Mouse (Mus musculus): Measurements from ENCODE around the gene Msi2. TPM values are rescaled to one million over a fixed set of nuclear protein-coding genes. Genes with fewer than 3 reads are reported as not detected.

The Msi2 gene
- total and polyA plus RNA-seq, 2 experiments, result 6.4 to 10.8 TPM

DNA sequence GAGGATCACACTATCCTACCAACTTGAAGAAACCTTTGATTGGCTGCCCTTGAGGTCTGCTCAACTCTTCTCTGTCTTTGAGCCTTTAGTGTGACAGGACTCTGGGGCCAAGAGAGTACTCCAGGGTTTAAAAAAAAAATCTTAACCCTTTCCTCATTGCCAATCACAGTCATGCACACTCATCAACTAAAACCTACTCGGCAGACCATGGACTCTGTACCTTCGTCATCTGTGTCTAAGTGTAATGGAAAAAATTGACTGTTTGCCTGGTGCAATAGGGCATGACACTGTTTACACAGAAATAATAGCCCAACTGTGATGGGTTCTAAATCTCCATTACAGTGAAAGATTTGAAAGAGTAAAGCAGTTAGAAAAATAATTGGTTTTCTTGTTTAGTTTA is 186.3 kb downstream of the Msi2 start:
- peak; percentile 93 for DNase-seq (ENCODE audit: extremely low read depth, low read depth, low spot score)
- peaks cover 13% of the 10 kb centered on the region for H3K4me1 ChIP-seq (ENCODE audit: control insufficient read depth, insufficient read depth, low read length)
- H3K36me3 ChIP-seq (ENCODE audit: control insufficient read depth, insufficient read depth, low read length), result no peaks in the 10 kb centered on the region
- no peak overlapping the region for H3K9ac ChIP-seq (ENCODE audit: low read depth, low read length)
- 30% methylated on average over 2 of the region's 2 CpGs for WGBS
- H3K27ac ChIP-seq (replicated peaks; ENCODE audit: insufficient read depth, low read depth, low read length), result no peak overlapping the region
- H3K79me2 ChIP-seq (ENCODE audit: control insufficient read depth, insufficient read depth, low read length), result peaks cover 8% of the 10 kb centered on the region; the same call in 1 of the 2 replicates
- H3K27me3 ChIP-seq (ENCODE audit: control insufficient read depth, insufficient read depth, low read length), result no peaks in the 10 kb centered on the region
- H3K4me3 ChIP-seq (ENCODE audit: insufficient read depth, low read depth, low read length), result no peak overlapping the region
- TF ChIP-seq POLR2A (IDR thresholded peaks at IDR 0.05; ENCODE audit: extremely low read depth, insufficient read depth, low read length) (no peak), CTCF (IDR thresholded peaks at IDR 0.05; ENCODE audit: low read depth, low read length) (no peak)

DNA sequence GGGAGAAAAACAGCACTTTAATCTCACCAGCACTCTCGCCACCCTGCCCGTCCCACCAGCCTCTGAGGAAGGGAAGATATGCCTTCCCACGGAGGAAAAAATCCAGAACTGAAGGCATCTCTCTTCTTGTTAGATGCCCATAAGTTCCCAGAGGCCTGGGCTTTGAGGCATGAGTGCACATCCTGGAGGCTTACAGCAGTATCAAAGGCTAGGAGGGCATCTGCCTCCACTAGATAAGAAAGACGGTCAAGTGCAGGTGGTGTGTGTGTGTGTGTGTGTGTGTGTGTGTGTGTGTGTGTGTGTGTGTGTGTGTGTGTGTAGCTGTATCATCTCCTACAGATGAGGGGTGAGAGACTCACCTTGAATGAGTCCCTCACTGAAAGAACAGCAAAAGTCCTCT is 188.3 kb downstream of the Msi2 start:
- Histone ChIP-seq H3K27ac (replicated peaks; ENCODE audit: insufficient read depth, low read depth, low read length) (no peak overlapping the region), H3K4me1 (ENCODE audit: control insufficient read depth, insufficient read depth, low read length) (peaks cover 14% of the 10 kb centered on the region)
- no peak for TF ChIP-seq CTCF (IDR thresholded peaks at IDR 0.05; ENCODE audit: low read depth, low read length)
- no peak for TF ChIP-seq POLR2A (IDR thresholded peaks at IDR 0.05; ENCODE audit: extremely low read depth, insufficient read depth, low read length)

DNA sequence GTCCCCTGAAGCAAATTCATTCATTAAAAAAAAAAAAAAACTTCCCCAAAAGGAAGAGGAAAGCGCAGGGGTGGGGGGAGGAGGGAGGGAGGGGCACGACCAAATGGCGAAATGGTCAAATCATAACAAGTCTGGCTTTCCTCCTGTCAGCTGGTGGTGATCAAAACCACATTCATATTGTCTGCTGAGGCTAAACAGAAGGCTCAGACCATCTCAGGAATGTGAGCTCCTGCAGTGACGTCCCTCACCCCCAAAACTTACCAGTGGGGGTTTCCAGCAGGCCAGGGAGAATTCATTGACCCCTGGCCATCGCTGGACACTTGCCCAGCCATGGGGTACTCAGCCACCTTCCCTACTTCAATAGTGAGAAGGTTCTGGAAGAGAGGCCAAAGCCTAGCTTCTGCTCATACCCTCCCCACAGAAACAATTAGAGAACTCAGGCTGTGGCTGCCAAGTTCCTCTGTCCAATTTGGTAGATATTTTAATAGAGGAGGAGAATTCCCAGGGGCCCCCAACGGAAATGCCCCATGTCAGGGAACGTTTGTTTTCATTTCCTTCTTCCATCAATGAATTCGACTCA is 189.7 kb downstream of the Msi2 start:
- Histone ChIP-seq H3K79me2 (ENCODE audit: control insufficient read depth, insufficient read depth, low read length) (peaks cover 8% of the 10 kb centered on the region; the same call in 1 of the 2 replicates), H3K4me1 (ENCODE audit: control insufficient read depth, insufficient read depth, low read length) (peaks cover 20% of the 10 kb centered on the region), H3K4me3 (ENCODE audit: insufficient read depth, low read depth, low read length) (no peak overlapping the region), H3K27ac (replicated peaks; ENCODE audit: insufficient read depth, low read depth, low read length) (peak overlapping the region; percentile 27; the same call in 1 of the 2 replicates), H3K9ac (ENCODE audit: low read depth, low read length) (no peak overlapping the region), H3K36me3 (ENCODE audit: control insufficient read depth, insufficient read depth, low read length) (no peaks in the 10 kb centered on the region), H3K27me3 (ENCODE audit: control insufficient read depth, insufficient read depth, low read length) (no peaks in the 10 kb centered on the region)
- TF ChIP-seq CTCF (IDR thresholded peaks at IDR 0.05; ENCODE audit: low read depth, low read length) (no peak), POLR2A (IDR thresholded peaks at IDR 0.05; ENCODE audit: extremely low read depth, insufficient read depth, low read length) (no peak)
- WGBS, result 79% methylated on average over 8 of the region's 8 CpGs
- DNase-seq (ENCODE audit: extremely low read depth, low read depth, low spot score), result peak; percentile 35

More for the DNA sequence above, 188.3 kb downstream of the Msi2 start:
- Histone ChIP-seq H3K4me3 (ENCODE audit: insufficient read depth, low read depth, low read length) (no peak overlapping the region), H3K36me3 (ENCODE audit: control insufficient read depth, insufficient read depth, low read length) (no peaks in the 10 kb centered on the region), H3K27me3 (ENCODE audit: control insufficient read depth, insufficient read depth, low read length) (no peaks in the 10 kb centered on the region), H3K79me2 (ENCODE audit: control insufficient read depth, insufficient read depth, low read length) (peaks cover 8% of the 10 kb centered on the region; the same call in 1 of the 2 replicates), H3K9ac (ENCODE audit: low read depth, low read length) (no peak overlapping the region)
- WGBS, result 88% methylated on average over 4 of the region's 4 CpGs
- DNase-seq (ENCODE audit: extremely low read depth, low read depth, low spot score), result no peak

DNA sequence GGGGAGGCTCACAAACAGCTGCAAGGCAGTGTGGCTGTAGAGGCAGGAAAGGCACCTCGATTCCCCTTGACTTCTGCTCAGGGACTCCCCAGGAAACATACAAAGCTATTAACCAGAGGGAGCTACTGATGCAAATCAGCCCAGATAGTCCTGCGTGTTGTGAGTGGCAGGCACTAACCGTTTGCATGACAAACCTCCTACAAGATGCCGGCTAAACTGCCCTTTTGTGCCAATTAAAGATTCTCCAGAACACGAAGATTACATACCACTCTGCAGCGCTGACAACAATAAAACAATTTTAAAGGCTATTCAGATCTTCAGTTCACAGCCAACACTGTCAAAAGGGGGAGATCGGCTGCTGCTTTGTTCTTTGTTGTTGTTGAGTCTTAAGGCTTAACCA is 191.6 kb downstream of the Msi2 start:
- DNase-seq (ENCODE audit: extremely low read depth, low read depth, low spot score), result no peak
- whole genome bisulfite sequencing, result 87% methylated on average over 7 of the region's 7 CpGs
- H3K4me3 ChIP-seq (ENCODE audit: insufficient read depth, low read depth, low read length), result no peak overlapping the region
- H3K9ac ChIP-seq (ENCODE audit: low read depth, low read length), result no peak overlapping the region
- TF ChIP-seq CTCF (IDR thresholded peaks at IDR 0.05; ENCODE audit: low read depth, low read length) (no peak), POLR2A (IDR thresholded peaks at IDR 0.05; ENCODE audit: extremely low read depth, insufficient read depth, low read length) (no peak)
- H3K27me3 ChIP-seq (ENCODE audit: control insufficient read depth, insufficient read depth, low read length), result no peaks in the 10 kb centered on the region
- H3K79me2 ChIP-seq (ENCODE audit: control insufficient read depth, insufficient read depth, low read length), result peaks cover 10% of the 10 kb centered on the region; the same call in 1 of the 2 replicates
- no peak overlapping the region for H3K27ac ChIP-seq (replicated peaks; ENCODE audit: insufficient read depth, low read depth, low read length)
- no peaks in the 10 kb centered on the region for H3K36me3 ChIP-seq (ENCODE audit: control insufficient read depth, insufficient read depth, low read length)
- peaks cover 17% of the 10 kb centered on the region for H3K4me1 ChIP-seq (ENCODE audit: control insufficient read depth, insufficient read depth, low read length)

DNA sequence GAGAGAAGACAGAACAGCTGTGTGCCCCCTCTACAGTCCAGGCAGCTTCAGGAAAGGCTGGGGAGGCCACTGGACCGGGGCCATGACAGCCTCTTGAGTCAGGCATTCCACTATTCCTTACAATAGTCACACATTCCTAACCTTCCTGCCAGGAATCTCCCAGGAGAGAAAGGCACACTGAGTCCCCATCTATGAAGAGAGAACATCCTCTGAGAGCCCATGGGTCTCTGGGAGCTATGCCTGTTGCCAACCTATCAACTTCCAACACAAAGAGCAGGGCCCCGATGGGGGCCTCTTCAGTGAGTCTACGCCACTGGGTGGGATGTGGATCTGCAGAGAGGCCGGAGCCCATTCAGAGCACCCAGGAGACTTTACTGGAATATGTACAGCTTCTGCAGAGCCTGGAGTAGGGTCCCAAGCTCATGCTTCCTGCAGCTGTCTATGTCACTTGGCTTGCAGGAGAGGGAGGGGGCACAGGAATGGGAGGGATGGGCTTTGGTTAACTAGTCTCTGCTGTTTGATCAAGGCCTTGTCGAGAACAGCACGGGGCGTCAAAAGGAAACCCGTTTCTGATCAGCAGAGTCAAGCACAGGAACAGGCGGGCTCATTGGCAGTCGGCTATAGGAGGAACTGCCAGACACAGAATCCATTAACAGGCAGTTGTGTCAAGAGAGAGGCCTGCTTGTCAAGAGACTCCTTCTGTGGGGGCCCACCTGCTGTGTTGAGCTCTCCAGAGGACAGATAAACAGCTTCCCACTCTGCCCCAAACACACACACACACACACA is 193.3 kb downstream of the Msi2 start:
- no peak overlapping the region for H3K9ac ChIP-seq (ENCODE audit: low read depth, low read length)
- H3K27me3 ChIP-seq (ENCODE audit: control insufficient read depth, insufficient read depth, low read length), result no peaks in the 10 kb centered on the region
- DNase-seq (ENCODE audit: extremely low read depth, low read depth, low spot score), result no peak

DNA sequence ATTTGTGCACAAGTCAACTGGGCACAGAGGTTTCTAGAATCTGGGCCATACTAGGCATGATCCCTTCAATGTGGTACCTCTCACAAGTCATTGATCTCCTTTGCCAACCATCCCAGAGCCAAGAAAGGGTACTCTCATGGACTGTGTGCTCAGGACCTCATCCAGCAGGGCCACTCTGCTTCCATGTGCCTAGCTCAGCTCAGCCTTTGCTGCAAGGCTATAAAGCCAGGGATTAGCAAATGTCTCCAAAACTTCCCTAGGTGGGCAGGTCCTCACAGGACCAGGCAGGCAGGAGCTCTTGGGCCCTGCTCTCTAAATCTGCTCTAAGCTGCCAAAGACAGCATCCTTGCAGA is 193.9 kb downstream of the Msi2 start:
- H3K27ac ChIP-seq (replicated peaks; ENCODE audit: insufficient read depth, low read depth, low read length), result no peak overlapping the region
- no peak overlapping the region for H3K9ac ChIP-seq (ENCODE audit: low read depth, low read length)
- H3K4me1 ChIP-seq (ENCODE audit: control insufficient read depth, insufficient read depth, low read length), result peaks cover 16% of the 10 kb centered on the region
- peaks cover 3% of the 10 kb centered on the region; the same call in 1 of the 2 replicates for H3K79me2 ChIP-seq (ENCODE audit: control insufficient read depth, insufficient read depth, low read length)
- H3K4me3 ChIP-seq (ENCODE audit: insufficient read depth, low read depth, low read length), result no peak overlapping the region
- no peaks in the 10 kb centered on the region for H3K36me3 ChIP-seq (ENCODE audit: control insufficient read depth, insufficient read depth, low read length)
- H3K27me3 ChIP-seq (ENCODE audit: control insufficient read depth, insufficient read depth, low read length), result no peaks in the 10 kb centered on the region
- DNase-seq (ENCODE audit: extremely low read depth, low read depth, low spot score), result peak; percentile 75
- TF ChIP-seq POLR2A (IDR thresholded peaks at IDR 0.05; ENCODE audit: extremely low read depth, insufficient read depth, low read length), result no peak
- TF ChIP-seq CTCF (IDR thresholded peaks at IDR 0.05; ENCODE audit: low read depth, low read length), result no peak

More for the DNA sequence above, 193.3 kb downstream of the Msi2 start:
- Histone ChIP-seq H3K79me2 (ENCODE audit: control insufficient read depth, insufficient read depth, low read length) (peaks cover 6% of the 10 kb centered on the region; the same call in 1 of the 2 replicates), H3K27ac (replicated peaks; ENCODE audit: insufficient read depth, low read depth, low read length) (no peak overlapping the region), H3K36me3 (ENCODE audit: control insufficient read depth, insufficient read depth, low read length) (no peaks in the 10 kb centered on the region), H3K4me1 (ENCODE audit: control insufficient read depth, insufficient read depth, low read length) (peaks cover 16% of the 10 kb centered on the region), H3K4me3 (ENCODE audit: insufficient read depth, low read depth, low read length) (no peak overlapping the region)
- 79% methylated on average over 10 of the region's 10 CpGs for WGBS
- TF ChIP-seq CTCF (IDR thresholded peaks at IDR 0.05; ENCODE audit: low read depth, low read length), result no peak
- no peak for TF ChIP-seq POLR2A (IDR thresholded peaks at IDR 0.05; ENCODE audit: extremely low read depth, insufficient read depth, low read length)
